Mouse (Mus musculus) MEL (cell line): Measurements from ENCODE around the gene Prpf38b. TPM values are rescaled to one million over a fixed set of nuclear protein-coding genes. Genes with fewer than 3 reads are reported as not detected.

Experiments
- DNase-seq: peaks from one replicate; pipeline ENCODE4 v3.0.0; 2011; ENCODE audit warnings: low read depth, low spot score
- H3K27ac ChIP-seq: 2 replicates; pipeline ENCODE4 v1.5.1; 2012; ENCODE audit warnings: low read depth, mild to moderate bottlenecking, control low read depth, low read length, moderate library complexity; ENCODE audit not compliant: control insufficient read depth
- H3K27me3 ChIP-seq, 2 experiments: fragments of 150-350 bp in 1 of 2; sonication (generic) in 1 of 2; 2 replicates each; pipeline ENCODE4 v1.6.1; 2012; ENCODE audit warnings: low read length in 2 of 2, mild to moderate bottlenecking in 2 of 2, improper control_type of control experiment in 1 of 2, moderate library complexity in 1 of 2; ENCODE audit not compliant: insufficient read depth in 2 of 2, control insufficient read depth in 1 of 2
- H3K36me3 ChIP-seq, 2 experiments: 2 replicates each; pipeline ENCODE4 v1.6.1; 2012 to 2014; ENCODE audit warnings: low read length in 2 of 2, improper control_type of control experiment in 1 of 2, inconsistent platforms in 1 of 2, mild to moderate bottlenecking in 1 of 2; ENCODE audit not compliant: insufficient read depth in 2 of 2, control insufficient read depth in 1 of 2
- H3K4me1 ChIP-seq, 2 experiments: fragments of 150-350 bp in 1 of 2; sonication (generic) in 1 of 2; 2 replicates each; pipeline ENCODE4 v1.6.1; 2012; ENCODE audit warnings: low read length in 2 of 2, improper control_type of control experiment in 1 of 2, mild to moderate bottlenecking in 1 of 2; ENCODE audit not compliant: insufficient read depth in 2 of 2, control insufficient read depth in 1 of 2
- H3K4me3 ChIP-seq, 2 experiments: fragments of 150-350 bp in 1 of 2; sonication (generic) in 1 of 2; 2 replicates each; pipeline ENCODE4 v1.5.1; 2012; ENCODE audit warnings: low read depth in 2 of 2, low read length in 2 of 2, mild to moderate bottlenecking in 2 of 2, moderate library complexity in 2 of 2, control low read depth in 1 of 2, improper control_type of control experiment in 1 of 2; ENCODE audit not compliant: control insufficient read depth in 1 of 2, insufficient read depth in 1 of 2
- H3K79me2 ChIP-seq: 2 replicates; pipeline ENCODE4 v1.6.1; 2012; ENCODE audit warnings: mild to moderate bottlenecking, low read length, moderate library complexity; ENCODE audit not compliant: control insufficient read depth, poor library complexity, insufficient read depth
- H3K9ac ChIP-seq: 2 replicates; pipeline ENCODE4 v1.6.1; 2012; ENCODE audit warnings: low read depth, mild to moderate bottlenecking, control low read depth, low read length, moderate library complexity; ENCODE audit not compliant: control insufficient read depth, poor library complexity, severe bottlenecking
- H3K9me3 ChIP-seq: fragments of 150-350 bp; sonication (generic); replicated peaks from 2 replicates; pipeline ENCODE4 v1.6.1; 2012; ENCODE audit warnings: mild to moderate bottlenecking, low read length, improper control_type of control experiment, moderate library complexity; ENCODE audit not compliant: insufficient read depth
- CHD1 ChIP-seq: IDR thresholded peaks from 2 replicates; pipeline ENCODE4 v1.6.1; 2012; ENCODE audit warnings: low read depth, mild to moderate bottlenecking, inconsistent platforms, low read length, improper control_type of control experiment
- CHD2 ChIP-seq: IDR thresholded peaks from 2 replicates; pipeline ENCODE4 v1.6.1; 2011; ENCODE audit warnings: low read length, improper control_type of control experiment
- CTCF ChIP-seq, 3 experiments: IDR thresholded peaks in 2 of 3; conservative IDR thresholded peaks in 1 of 3; 2 replicates each; pipeline ENCODE4 v1.5.1; 2011 to 2012; ENCODE audit warnings: low read length in 3 of 3, low read depth in 2 of 3, mild to moderate bottlenecking in 2 of 3, improper control_type of control experiment in 1 of 3, inconsistent platforms in 1 of 3, mixed read lengths in 1 of 3, moderate library complexity in 1 of 3; ENCODE audit not compliant: control insufficient read depth in 1 of 3, insufficient read depth in 1 of 3, poor library complexity in 1 of 3, severe bottlenecking in 1 of 3
- ELF1 ChIP-seq: IDR thresholded peaks from 2 replicates; pipeline ENCODE4 v1.6.1; 2014; ENCODE audit warnings: low read depth, mild to moderate bottlenecking, inconsistent platforms, low read length, improper control_type of control experiment, moderate library complexity
- GATA1 ChIP-seq: IDR thresholded peaks from 2 replicates; pipeline ENCODE4 v1.6.1; 2011; ENCODE audit warnings: low read depth, low read length, improper control_type of control experiment
- JUND ChIP-seq: IDR thresholded peaks from 2 replicates; pipeline ENCODE4 v1.6.1; 2011; ENCODE audit warnings: low read depth, mild to moderate bottlenecking, improper control_type of control experiment, low read length
- MAFK ChIP-seq: IDR thresholded peaks from 2 replicates; pipeline ENCODE4 v1.6.1; 2011; ENCODE audit warnings: low read depth, mild to moderate bottlenecking, low read length, improper control_type of control experiment, borderline replicate concordance
- MEF2A ChIP-seq: IDR thresholded peaks from 2 replicates; pipeline ENCODE4 v1.6.1; 2014; ENCODE audit warnings: low read depth, mild to moderate bottlenecking, inconsistent platforms, low read length, improper control_type of control experiment; ENCODE audit not compliant: poor library complexity, insufficient replicate concordance, severe bottlenecking; ENCODE audit errors: extremely low read depth
- MXI1 ChIP-seq: IDR thresholded peaks from 2 replicates; pipeline ENCODE4 v1.6.1; 2011; ENCODE audit warnings: mild to moderate bottlenecking, low read depth, low read length, improper control_type of control experiment
- MYC ChIP-seq: IDR thresholded peaks from 2 replicates; pipeline ENCODE4 v1.6.1; 2011; ENCODE audit warnings: low read depth, mild to moderate bottlenecking, low read length, improper control_type of control experiment, moderate library complexity
- NELFE ChIP-seq: IDR thresholded peaks from 2 replicates; pipeline ENCODE4 v1.6.1; 2011; ENCODE audit warnings: low read depth, low read length, improper control_type of control experiment
- NRF1 ChIP-seq: IDR thresholded peaks from 2 replicates; pipeline ENCODE4 v1.6.1; 2014; ENCODE audit warnings: low read depth, mild to moderate bottlenecking, inconsistent platforms, low read length, improper control_type of control experiment, moderate library complexity; ENCODE audit not compliant: poor library complexity, insufficient read depth, severe bottlenecking
- POLR2AphosphoS5 ChIP-seq: IDR thresholded peaks from 2 replicates; pipeline ENCODE4 v1.6.1; 2012; ENCODE audit warnings: low read depth, borderline replicate concordance, mild to moderate bottlenecking, inconsistent platforms, low read length, moderate library complexity, mixed read lengths
- RCOR1 ChIP-seq: IDR thresholded peaks from 2 replicates; pipeline ENCODE4 v1.6.1; 2012; ENCODE audit warnings: low read depth, mild to moderate bottlenecking, inconsistent platforms, low read length, improper control_type of control experiment
- SMC3 ChIP-seq: IDR thresholded peaks from 2 replicates; pipeline ENCODE4 v1.6.1; 2011; ENCODE audit warnings: low read depth, low read length, improper control_type of control experiment
- TAL1 ChIP-seq: IDR thresholded peaks from 2 replicates; pipeline ENCODE4 v1.6.1; 2012; ENCODE audit warnings: mild to moderate bottlenecking, inconsistent platforms, low read length, moderate library complexity, mixed read lengths
- UBTF ChIP-seq: IDR thresholded peaks from 2 replicates; pipeline ENCODE4 v1.6.1; 2012; ENCODE audit warnings: low read depth, mild to moderate bottlenecking, inconsistent platforms, low read length, improper control_type of control experiment, moderate library complexity, borderline replicate concordance; ENCODE audit not compliant: insufficient read depth
- ZNF384 ChIP-seq: IDR thresholded peaks from 2 replicates; pipeline ENCODE4 v1.6.1; 2012; ENCODE audit warnings: low read depth, mild to moderate bottlenecking, inconsistent platforms, low read length, improper control_type of control experiment
- polyA plus RNA-seq, 2 experiments: library from polyadenylated mRNA; stranded (reverse) in 1 of 2; unstranded in 1 of 2; fragments of >175 nt in 1 of 2; fragments of >200 nt in 1 of 2; gene quantifications; 2 replicates each; pipeline versions ENCODE4 v1.2.1 to v1.2.4; 2012; ENCODE audit warnings: low replicate concordance in 2 of 2, low read depth in 1 of 2; ENCODE audit not compliant: insufficient read length in 2 of 2, insufficient read depth in 1 of 2, missing spikeins in 1 of 2
- total RNA-seq: library from RNA; depleted of rRNA; stranded (reverse); fragments of 300-350 nt; gene quantifications from 2 replicates; pipeline ENCODE4 v1.2.3, GENCODE M21; 2012

Prpf38b gene
- total and polyA plus RNA-seq, 3 experiments: 43.0 to 138 (median 128) TPM

GRCm38 (mm10) chr3:108867449-108867848 is 44.1 kb downstream of the Prpf38b start:
- TF ChIP-seq CHD1: no peak
- no peak for TF ChIP-seq CHD2
- TF ChIP-seq GATA1: no peak
- TF ChIP-seq CTCF (IDR thresholded peaks at IDR 0.05 in 2 of 3, conservative IDR thresholded peaks at IDR 0.05 in 1 of 3; ENCODE audit: control insufficient read depth in 1 of 3, insufficient read depth in 1 of 3, low read depth in 2 of 3, low read length in 3 of 3, poor library complexity in 1 of 3, severe bottlenecking in 1 of 3): no peak
- no peak for TF ChIP-seq MYC
- TF ChIP-seq NELFE: no peak
- TF ChIP-seq JUND: no peak
- TF ChIP-seq MAFK: no peak
- no peak for TF ChIP-seq NRF1
- TF ChIP-seq POLR2AphosphoS5: no peak
- no peak for TF ChIP-seq MXI1
- no peak for TF ChIP-seq RCOR1
- TF ChIP-seq, all 39 proteins: peak for 0
- H3K4me3 ChIP-seq: no peak overlapping the region
- no peaks in the 10 kb centered on the region for H3K36me3 ChIP-seq
- no peaks in the 10 kb centered on the region for H3K79me2 ChIP-seq
- no peak overlapping the region for H3K9ac ChIP-seq
- H3K4me1 ChIP-seq: no peaks in the 10 kb centered on the region
- H3K9me3 ChIP-seq: no peaks in the 10 kb centered on the region; the same call in 1 of the 2 replicates
- H3K27me3 ChIP-seq: peaks cover 2 to 3% of the 10 kb centered on the region in 2 experiments; a peak in 2 of 4 replicates
- no peak for DNase-seq
- H3K27ac ChIP-seq: no peak overlapping the region

- TF ChIP-seq SMC3 (no peak), MEF2A (no peak), ELF1 (no peak), TAL1 (no peak), NELFE (no peak), MXI1 (no peak), UBTF (no peak), ZNF384 (no peak)
- DNase-seq: no peak
- no peak overlapping the region for H3K27ac ChIP-seq
These were observed 45.9 kb downstream of the Prpf38b start for GRCm38 (mm10) chr3:108865676-108866075.

More at GRCm38 (mm10) chr3:108865676-108866075, 45.9 kb downstream of the Prpf38b start:
- no peaks in the 10 kb centered on the region for H3K79me2 ChIP-seq
- peaks cover 2 to 3% of the 10 kb centered on the region in 2 experiments; a peak in 1 of 4 replicates for H3K27me3 ChIP-seq
- no peaks in the 10 kb centered on the region for H3K4me1 ChIP-seq
- H3K36me3 ChIP-seq: peaks cover 0 to 2% of the 10 kb centered on the region in 2 experiments; a peak in 1 of 4 replicates
- H3K4me3 ChIP-seq: no peak overlapping the region
- H3K9ac ChIP-seq: no peak overlapping the region
- H3K9me3 ChIP-seq: no peaks in the 10 kb centered on the region; the same call in 1 of the 2 replicates
